Mouse (Mus musculus): Measurements from ENCODE around the gene Cabp4. TPM values are rescaled to one million over a fixed set of nuclear protein-coding genes. Genes with fewer than 3 reads are reported as not detected.

The Cabp4 gene
- polyA plus RNA-seq, 1 experiment from 2014 or later = 0.13 TPM

- ATAC-seq (ENCODE audit: insufficient read depth) = no peak
Measured at GRCm38 (mm10) chr19:4180411-4180810, 36.6 kb upstream of the Cabp4 start.

GRCm38 (mm10) chr19:4175368-4175947 is 31.6 kb upstream of the Cabp4 start, which contains the start of gene Carns1:
TSS of gene Carns1 (minus strand) at chr19:4175479.
- Histone ChIP-seq H3K4me3 (replicated peaks) (no peak within 1 kb of the TSS), H3K36me3 (replicated peaks) (no peaks in the 10 kb centered on the region), H3K4me1 (replicated peaks) (peaks cover 30% of the 10 kb centered on the region), H3K9me3 (replicated peaks) (no peaks in the 10 kb centered on the region), H3K4me2 (peak within 1 kb of the TSS; percentile 27; the same call in 1 of the 2 replicates), H3K27me3 (peaks cover 18% of the 10 kb centered on the region), H3K9ac (no peak within 1 kb of the TSS), H3K27ac (replicated peaks) (no peak within 1 kb of the TSS)
- 19% methylated on average over 11 of the region's 11 CpGs for WGBS (ENCODE audit: insufficient replicate concordance)
- ATAC-seq (ENCODE audit: insufficient read depth) = no peak

More at GRCm38 (mm10) chr19:4180411-4180810, 36.6 kb upstream of the Cabp4 start:
- Histone ChIP-seq H3K36me3 (replicated peaks) (no peaks in the 10 kb centered on the region), H3K9me3 (replicated peaks) (no peaks in the 10 kb centered on the region), H3K27ac (replicated peaks) (no peak overlapping the region), H3K27me3 (peaks cover 8% of the 10 kb centered on the region), H3K4me2 (no peak overlapping the region), H3K9ac (no peak overlapping the region), H3K4me1 (replicated peaks) (peaks cover 34% of the 10 kb centered on the region), H3K4me3 (replicated peaks) (no peak overlapping the region)
- 62% methylated on average over 7 of the region's 7 CpGs for WGBS (ENCODE audit: insufficient replicate concordance)

- ATAC-seq (ENCODE audit: insufficient read depth) = no peak
- no peak overlapping the region for H3K4me2 ChIP-seq
- H3K9me3 ChIP-seq (replicated peaks) = no peaks in the 10 kb centered on the region
- no peaks in the 10 kb centered on the region for H3K36me3 ChIP-seq (replicated peaks)
- H3K9ac ChIP-seq = no peak overlapping the region
- H3K27me3 ChIP-seq = peaks cover 18% of the 10 kb centered on the region
- no peak overlapping the region for H3K27ac ChIP-seq (replicated peaks)
- H3K4me3 ChIP-seq (replicated peaks) = no peak overlapping the region
- H3K4me1 ChIP-seq (replicated peaks) = peaks cover 47% of the 10 kb centered on the region
- 56% methylated on average over 11 of the region's 11 CpGs for WGBS (ENCODE audit: insufficient replicate concordance)
Measured at GRCm38 (mm10) chr19:4172925-4173324, 29.1 kb upstream of the Cabp4 start.

GRCm38 (mm10) chr19:4171393-4172290 is 27.8 kb upstream of the Cabp4 start:
- Histone ChIP-seq H3K9me3 (replicated peaks) (no peaks in the 10 kb centered on the region), H3K27ac (replicated peaks) (no peak overlapping the region), H3K4me2 (no peak overlapping the region), H3K9ac (no peak overlapping the region), H3K36me3 (replicated peaks) (no peaks in the 10 kb centered on the region), H3K27me3 (peaks cover 18% of the 10 kb centered on the region), H3K4me1 (replicated peaks) (peaks cover 54% of the 10 kb centered on the region), H3K4me3 (replicated peaks) (no peak overlapping the region)
- 40% methylated on average over 13 of the region's 13 CpGs for WGBS (ENCODE audit: insufficient replicate concordance)
- ATAC-seq (ENCODE audit: insufficient read depth) = no peak

- 71% methylated on average over 10 of the region's 10 CpGs for WGBS (ENCODE audit: insufficient replicate concordance)
- Histone ChIP-seq H3K27ac (replicated peaks) (no peak overlapping the region), H3K9me3 (replicated peaks) (no peaks in the 10 kb centered on the region), H3K9ac (no peak overlapping the region), H3K4me1 (replicated peaks) (peaks cover 54% of the 10 kb centered on the region), H3K27me3 (peaks cover 15% of the 10 kb centered on the region), H3K4me3 (replicated peaks) (no peak overlapping the region), H3K36me3 (replicated peaks) (no peaks in the 10 kb centered on the region), H3K4me2 (no peak overlapping the region)
- no peak for ATAC-seq (ENCODE audit: insufficient read depth)
Measured at GRCm38 (mm10) chr19:4170723-4171392, 27.0 kb upstream of the Cabp4 start.

- ATAC-seq (ENCODE audit: insufficient read depth) = no peak; the same call in 1 of the 2 replicates
- Histone ChIP-seq H3K36me3 (replicated peaks) (no peaks in the 10 kb centered on the region), H3K4me1 (replicated peaks) (peaks cover 54% of the 10 kb centered on the region), H3K27ac (replicated peaks) (peak overlapping the region; percentile 70), H3K9me3 (replicated peaks) (no peaks in the 10 kb centered on the region), H3K4me3 (replicated peaks) (peak overlapping the region; percentile 58), H3K4me2 (peak overlapping the region; percentile 89), H3K27me3 (peaks cover 7% of the 10 kb centered on the region), H3K9ac (peak overlapping the region; percentile 71)
- WGBS (ENCODE audit: insufficient replicate concordance) = 14% methylated on average over 27 of the region's 27 CpGs
Measured at GRCm38 (mm10) chr19:4169810-4170209, 26.0 kb upstream of the Cabp4 start.

GRCm38 (mm10) chr19:4169378-4169784 is 25.5 kb upstream of the Cabp4 start:
- no peaks in the 10 kb centered on the region for H3K36me3 ChIP-seq (replicated peaks)
- H3K9me3 ChIP-seq (replicated peaks) = no peaks in the 10 kb centered on the region
- peak overlapping the region; percentile 70 for H3K27ac ChIP-seq (replicated peaks)
- peak; percentile 92 for ATAC-seq (ENCODE audit: insufficient read depth)
- peak overlapping the region; percentile 89 for H3K4me2 ChIP-seq
- under 1% methylated on average over 43 of the region's 43 CpGs for WGBS (ENCODE audit: insufficient replicate concordance)
- H3K4me3 ChIP-seq (replicated peaks) = peak overlapping the region; percentile 58
- H3K9ac ChIP-seq = peak overlapping the region; percentile 71
- peaks cover 6% of the 10 kb centered on the region for H3K27me3 ChIP-seq
- H3K4me1 ChIP-seq (replicated peaks) = peaks cover 57% of the 10 kb centered on the region

- no peak overlapping the region for H3K27ac ChIP-seq (replicated peaks)
- WGBS (ENCODE audit: insufficient replicate concordance) = 63% methylated on average over 9 of the region's 9 CpGs
- H3K27me3 ChIP-seq = peaks cover 3% of the 10 kb centered on the region; the same call in 1 of the 2 replicates
- no peak overlapping the region for H3K4me3 ChIP-seq (replicated peaks)
- no peak overlapping the region for H3K4me2 ChIP-seq
- ATAC-seq (ENCODE audit: insufficient read depth) = no peak
- 0 out of 2 replicates have a peak, but pooled peaks cover under 1% of the 10 kb centered on the region for H3K36me3 ChIP-seq (replicated peaks)
- H3K9ac ChIP-seq = no peak overlapping the region
- H3K9me3 ChIP-seq (replicated peaks) = no peaks in the 10 kb centered on the region
- peaks cover 74% of the 10 kb centered on the region for H3K4me1 ChIP-seq (replicated peaks)
Measured at GRCm38 (mm10) chr19:4166678-4167476, 23.0 kb upstream of the Cabp4 start.

- Histone ChIP-seq H3K27ac (replicated peaks) (peak overlapping the region; percentile 74), H3K27me3 (no peaks in the 10 kb centered on the region), H3K4me3 (replicated peaks) (no peak overlapping the region), H3K9ac (no peak overlapping the region), H3K4me1 (replicated peaks) (peaks cover 64% of the 10 kb centered on the region), H3K9me3 (replicated peaks) (no peaks in the 10 kb centered on the region), H3K4me2 (no peak overlapping the region), H3K36me3 (replicated peaks) (peaks cover 19% of the 10 kb centered on the region)
- 56% methylated on average over 2 of the region's 2 CpGs for WGBS (ENCODE audit: insufficient replicate concordance)
- ATAC-seq (ENCODE audit: insufficient read depth) = no peak
Measured at GRCm38 (mm10) chr19:4164721-4165120, 20.9 kb upstream of the Cabp4 start.

GRCm38 (mm10) chr19:4164100-4164499 is 20.3 kb upstream of the Cabp4 start:
- Histone ChIP-seq H3K27me3 (no peaks in the 10 kb centered on the region), H3K4me3 (replicated peaks) (no peak overlapping the region), H3K9ac (no peak overlapping the region), H3K4me2 (no peak overlapping the region; the same call in 1 of the 2 replicates), H3K36me3 (replicated peaks) (peaks cover 25% of the 10 kb centered on the region), H3K4me1 (replicated peaks) (peaks cover 60% of the 10 kb centered on the region), H3K27ac (replicated peaks) (peak overlapping the region; percentile 74), H3K9me3 (replicated peaks) (no peaks in the 10 kb centered on the region)
- 72% methylated on average over 3 of the region's 3 CpGs for WGBS (ENCODE audit: insufficient replicate concordance)
- ATAC-seq (ENCODE audit: insufficient read depth) = no peak
